Mouse (Mus musculus) bone marrow macrophage, adult 2 months (primary cell): Measurements from ENCODE around the gene Znrf2.

Source experiments
- CTCF ChIP-seq: IDR thresholded peaks from 2 replicates; pipeline ENCODE4 v1.5.1; 2012; ENCODE audit warnings: low read depth, mild to moderate bottlenecking, low read length, moderate library complexity
- POLR2A ChIP-seq: IDR thresholded peaks from 2 replicates; pipeline ENCODE4 v1.6.1; 2012; ENCODE audit warnings: mild to moderate bottlenecking, low read depth, low read length, borderline replicate concordance

DNA sequence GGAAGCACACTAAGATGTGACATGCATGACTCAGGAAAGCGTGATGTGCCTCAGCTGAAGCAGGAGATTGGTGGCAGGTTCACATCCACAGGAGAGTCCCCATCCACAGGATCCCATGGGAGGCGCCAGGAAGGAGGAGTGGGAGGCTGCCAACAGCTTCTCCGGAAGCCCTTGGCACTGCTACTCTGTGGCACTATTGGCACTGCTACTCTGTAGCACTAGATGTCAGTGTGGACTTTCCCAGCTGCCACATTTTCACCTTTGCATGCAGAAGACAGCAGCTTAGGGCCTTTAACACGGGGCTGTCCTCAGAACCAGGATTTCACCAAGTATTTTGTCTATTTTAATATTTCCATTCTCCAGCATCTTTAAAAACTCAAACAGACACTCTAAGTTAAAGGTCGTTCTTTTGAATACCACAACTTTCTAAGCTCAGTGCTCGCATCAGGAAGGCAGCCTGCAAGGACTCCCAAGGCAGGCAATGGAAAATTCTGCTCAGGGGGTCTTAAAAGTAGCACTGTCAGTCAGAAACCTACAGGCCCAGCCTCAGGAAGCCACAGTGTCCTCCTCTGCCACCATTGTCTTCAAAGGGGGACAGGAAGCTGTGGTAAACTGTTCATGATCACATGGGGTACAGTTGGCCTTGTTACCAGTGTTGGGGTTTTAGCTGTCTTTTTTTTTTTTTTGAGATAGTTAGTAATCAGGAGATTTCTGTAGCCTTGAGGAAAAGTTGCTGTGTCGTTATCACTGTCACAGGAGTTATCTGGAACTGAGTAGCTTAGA lies 7.0 kb upstream of the Znrf2 start:
- TF ChIP-seq CTCF: no peak
- no peak for TF ChIP-seq POLR2A
